ENCODE assay signal across 14 mouse cellular contexts in the genomic region with DNA sequence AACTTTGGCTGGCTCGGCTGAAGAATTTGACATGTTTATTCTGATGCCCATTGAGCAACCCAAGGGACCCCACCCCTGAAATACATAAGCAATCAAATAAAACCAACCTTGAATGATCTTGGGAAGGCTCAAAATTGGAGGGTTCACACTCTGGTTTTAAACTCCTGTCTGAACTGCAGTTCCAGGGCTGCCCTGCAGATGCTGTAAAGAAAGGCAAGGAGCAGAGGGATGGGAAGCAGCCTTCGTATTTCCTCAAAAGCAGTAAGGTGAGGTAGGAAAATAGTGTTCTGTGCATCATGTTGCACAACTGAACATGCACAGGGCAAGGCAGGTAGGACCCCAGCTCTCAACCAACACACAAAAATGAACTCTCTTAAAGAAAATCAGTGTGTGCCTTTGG.
"Had no signal": no experiment of that assay in that cellular context is flagged by ENCODE, and none has a peak within 500 bp of the region (broad histone marks: within the 10 kb centered on the region; RNA-seq: fewer than 3 reads in every experiment).

No protein-coding gene starts in this region.

- H3K4me2 ChIP-seq: kidney, embryonic 15.5 days; limb, embryonic 13.5 days; liver, embryonic 15.5 days; neural tube, embryonic 12.5 days; stomach, embryonic 15.5 days had no signal

- H3K36me3 ChIP-seq: kidney, embryonic 15.5 days; limb, embryonic 13.5 days; liver, embryonic 15.5 days; neural tube, embryonic 12.5 days; stomach, embryonic 15.5 days had no signal

- H3K9ac ChIP-seq: kidney, embryonic 15.5 days; limb, embryonic 13.5 days; liver, embryonic 15.5 days; neural tube, embryonic 12.5 days; stomach, embryonic 15.5 days had no signal

- H3K4me1 ChIP-seq: kidney, embryonic 15.5 days; liver, embryonic 15.5 days; neural tube, embryonic 12.5 days; stomach, embryonic 15.5 days had no signal

- H3K27me3 ChIP-seq: kidney, embryonic 15.5 days; limb, embryonic 13.5 days; liver, embryonic 15.5 days; neural tube, embryonic 12.5 days; stomach, embryonic 15.5 days had no signal

- H3K27ac ChIP-seq: kidney, embryonic 15.5 days; limb, embryonic 13.5 days; liver, embryonic 15.5 days; neural tube, embryonic 12.5 days; stomach, embryonic 15.5 days had no signal

- H3K4me3 ChIP-seq: kidney, embryonic 15.5 days; limb, embryonic 13.5 days; liver, embryonic 15.5 days; neural tube, embryonic 12.5 days; stomach, embryonic 15.5 days had no signal

- H3K9me3 ChIP-seq: kidney, embryonic 15.5 days; limb, embryonic 13.5 days; liver, embryonic 15.5 days; neural tube, embryonic 12.5 days; stomach, embryonic 15.5 days had no signal

- DNase-seq: kidney, adult 2 months; kidney, postnatal 14 days; layer of hippocampus, adult 9-11 months; layer of hippocampus, postnatal 36 days; left cerebral cortex, postnatal 4 days; lung, adult 2 months; lung, postnatal 14 days; midbrain, embryonic 14.5 days; thymus, postnatal 4 days had no signal
